9 mouse cellular contexts compared by ENCODE assay signal in genomic region chr17:47065307-47065901, GRCm38 (mm10). TPM values are rescaled to one million over a fixed set of nuclear protein-coding genes. Genes with fewer than 3 reads are reported as not detected.
A peak's percentile ranks its signal among the peaks of the same experiment; 100 is the strongest.
DNase-seq lines count a peak whose midpoint lies in the region; ATAC-seq and TF ChIP-seq lines count a peak whose summit lies in the region.
"Had no signal": no experiment of that assay in that cellular context is flagged by ENCODE, and none has a peak within 500 bp of the region (broad histone marks: within the 10 kb centered on the region; RNA-seq: fewer than 3 reads in every experiment).

No protein-coding gene starts in this region.

- no peak for ATAC-seq in limb, embryonic 14.5 days (ENCODE audit: low FRiP score, low read depth)
- ATAC-seq in Patski = peak; percentile 87

- no peak overlapping the region for H3K4me3 ChIP-seq in limb, embryonic 14.5 days (replicated peaks; ENCODE audit: low read length)
- no peak overlapping the region for H3K4me3 ChIP-seq in limb, embryonic 10.5 days

- no peaks in the 10 kb centered on the region for H3K4me1 ChIP-seq in limb, embryonic 14.5 days (ENCODE audit: control insufficient read depth, insufficient read depth, low read length)
- no peaks in the 10 kb centered on the region for H3K4me1 ChIP-seq in limb, embryonic 10.5 days

- no peak overlapping the region for H3K9ac ChIP-seq in limb, embryonic 14.5 days (ENCODE audit: low read depth, low read length, severe bottlenecking)

- TF ChIP-seq POLR2A in limb, embryonic 14.5 days (IDR thresholded peaks at IDR 0.05; ENCODE audit: borderline replicate concordance, extremely low read depth, insufficient read depth, insufficient read length) = no peak

- no peak for TF ChIP-seq CTCF in Patski (IDR thresholded peaks at IDR 0.05)

- no peaks in the 10 kb centered on the region for H3K9me3 ChIP-seq in limb, embryonic 14.5 days (ENCODE audit: control insufficient read depth, low read length)
- H3K9me3 ChIP-seq in limb, embryonic 10.5 days (replicated peaks) = no peaks in the 10 kb centered on the region
- H3K9me3 ChIP-seq: G1E had no signal

- no peaks in the 10 kb centered on the region for H3K27me3 ChIP-seq in limb, embryonic 14.5 days (ENCODE audit: control insufficient read depth, insufficient read depth, low read length)
- H3K27me3 ChIP-seq in limb, embryonic 10.5 days (ENCODE audit: low read depth, poor library complexity, severe bottlenecking) = no peaks in the 10 kb centered on the region
- no peaks in the 10 kb centered on the region for H3K27me3 ChIP-seq in Patski

- in situ Hi-C loops in Patski (cut with MboI; ENCODE audit: low pct_unique_long_range_greater_than_20kb) = no loop called here

- 79% methylated on average over 4 of the region's 4 CpGs for WGBS in limb, embryonic 14.5 days
- 87% methylated on average over 4 of the region's 4 CpGs for WGBS in limb, embryonic 10.5 days

- no peaks in the 10 kb centered on the region for H3K36me3 ChIP-seq in limb, embryonic 14.5 days (ENCODE audit: control insufficient read depth, insufficient read depth, low read length)
- no peaks in the 10 kb centered on the region for H3K36me3 ChIP-seq in limb, embryonic 10.5 days
- H3K36me3 ChIP-seq: G1E had no signal

- POLR2A ChIA-PET in Patski (lab: Charles Lee) = interaction anchor here (1.1 to 1.8 kb wide), 6 partner anchors 27 to 160 kb away, joined by 3 to 13 read pairs (median 4); no protein-coding TSS in a partner anchor

- no peak overlapping the region for H3K27ac ChIP-seq in limb, embryonic 14.5 days (replicated peaks; ENCODE audit: low read depth, low read length)
- H3K27ac ChIP-seq in limb, embryonic 10.5 days = no peak overlapping the region

- peak; percentile 15 for DNase-seq in limb, embryonic 14.5 days (ENCODE audit: low spot score)
- no peak for DNase-seq in limb, embryonic 10.5 days (ENCODE audit: low spot score)
- peak; percentile 99 for DNase-seq in Patski (ENCODE audit: low read depth, low spot score)
- peak; percentile 65 for DNase-seq in fibroblast of lung, adult 2 months (ENCODE audit: low read depth)
- peak; percentile 12 for DNase-seq in retina, postnatal 1 day
- no peak for DNase-seq in layer of hippocampus, postnatal 14 days (ENCODE audit: low spot score in 2 of 2)
- DNase-seq in natural killer cell, adult 2 months (ENCODE audit: low spot score in 2 of 2) = no peak
- DNase-seq: cerebellum, adult 11-12 months had no signal

- CTCF ChIA-PET in Patski (lab: Charles Lee) = interaction anchor here (0.9 to 4.0 kb wide), 7 partner anchors 24 to 100 kb away, joined by 3 to 30 read pairs (median 3); no protein-coding TSS in a partner anchor

- H3K4me2 ChIP-seq in limb, embryonic 14.5 days (replicated peaks; ENCODE audit: low read depth, low read length, severe bottlenecking) = no peak overlapping the region

RNA-seq across cellular contexts. Expression of gene Ubr2, which starts 55.0 kb away (rescaled TPM):
- 35.7 and 36.1 TPM in 2 replicates for polyA plus RNA-seq in limb, embryonic 14.5 days (2012; rRNA removed)
- 23.3 and 25.2 TPM in 2 replicates for polyA plus RNA-seq in limb, embryonic 14.5 days (2014; fragmentation: Nextera tagmentation; extraction: Ambion mirVana)
- polyA plus RNA-seq in limb, embryonic 10.5 days (2016; fragmentation: Nextera tagmentation; extraction: Ambion mirVana) = 18.5 and 18.8 TPM in 2 replicates
- 60.9 TPM for polyA plus RNA-seq in Patski (2021)
- 10 to 100 TPM; 52.3 to 52.4 TPM for total RNA-seq in layer of hippocampus, postnatal 14 days (2021)

Comparison
In these comparisons a context has a peak if more than half of its experiments do, and no peak if none do; other contexts are left out.
1. DNase-seq: peak in limb, embryonic 14.5 days (single experiment), Patski (single experiment), fibroblast of lung, adult 2 months (single experiment) and retina, postnatal 1 day (single experiment); none in limb, embryonic 10.5 days (single experiment), layer of hippocampus, postnatal 14 days (0 of 2) and natural killer cell, adult 2 months (0 of 2).